Mouse (Mus musculus) midbrain, embryonic 16.5 days (tissue): ENCODE measurements around the gene Cdk1. TPM values are rescaled to one million over a fixed set of nuclear protein-coding genes. Genes with fewer than 3 reads are reported as not detected.

Source experiments
- polyA plus RNA-seq: library from polyadenylated mRNA; unstranded; fragments of >200 nt; fragmentation: Nextera tagmentation; extraction: Ambion mirVana; gene quantifications from 2 replicates; pipeline ENCODE4 v1.2.1, GENCODE M21; 2015

Gene Cdk1
- polyA plus RNA-seq, 1 experiment from 2014 or later: 31.9 TPM

Other genes starting within 250 kb of the Cdk1 start
- gene Rhobtb1, start 201.5 kb downstream of the Cdk1 start, polyA plus RNA-seq: 16.9 TPM in 2 replicates
- gene A930033H14Rik, start 139.8 kb downstream of the Cdk1 start, polyA plus RNA-seq: 1.3 and 1.5 TPM in 2 replicates
- 86.7 and 102 TPM in 2 replicates for gene Ank3, start 45.8 kb upstream of the Cdk1 start, polyA plus RNA-seq